Mouse (Mus musculus) midbrain, embryonic 13.5 days (tissue): ENCODE results near the gene Thada. TPM values are rescaled to one million over a fixed set of nuclear protein-coding genes. Genes with fewer than 3 reads are reported as not detected.
A peak's percentile ranks its signal among the peaks of the same experiment; 100 is the strongest.

Experiments
- ATAC-seq: fragments of 200-750 bp; cut with Nextera tagmentation; 2 replicates; pipeline ENCODE4 v1.8.0; 2017; ENCODE audit warnings: mild to moderate bottlenecking, moderate TSS enrichment, moderate library complexity
- H3K27ac ChIP-seq: fragments of 300-500 bp; sonication (generic); 2 replicates; pipeline ENCODE4 v1.5.1; 2015; ENCODE audit warnings: inconsistent platforms, mild to moderate bottlenecking, moderate library complexity
- H3K27me3 ChIP-seq: fragments of 300-500 bp; sonication (generic); 2 replicates; pipeline ENCODE4 v1.6.1; 2015; ENCODE audit warnings: mild to moderate bottlenecking, inconsistent platforms
- H3K36me3 ChIP-seq: fragments of 300-500 bp; sonication (generic); 2 replicates; pipeline ENCODE4 v1.6.1; 2015; ENCODE audit warnings: mild to moderate bottlenecking, inconsistent platforms
- H3K4me1 ChIP-seq: fragments of 300-500 bp; sonication (generic); replicated peaks from 2 replicates; pipeline ENCODE4 v1.6.1; 2015; ENCODE audit warnings: inconsistent platforms
- H3K4me2 ChIP-seq: fragments of 300-500 bp; sonication (generic); replicated peaks from 2 replicates; pipeline ENCODE4 v1.6.1; 2015; ENCODE audit warnings: moderate library complexity, mild to moderate bottlenecking, inconsistent platforms
- H3K4me3 ChIP-seq: fragments of 300-500 bp; sonication (generic); replicated peaks from 2 replicates; pipeline ENCODE4 v1.5.1; 2015; ENCODE audit warnings: mild to moderate bottlenecking, inconsistent platforms
- H3K9ac ChIP-seq: fragments of 300-500 bp; sonication (generic); replicated peaks from 2 replicates; pipeline ENCODE4 v1.6.1; 2015; ENCODE audit warnings: mild to moderate bottlenecking, inconsistent platforms
- H3K9me3 ChIP-seq: fragments of 300-500 bp; sonication (generic); 2 replicates; pipeline ENCODE4 v1.6.1; 2016; ENCODE audit warnings: mild to moderate bottlenecking, inconsistent platforms
- whole genome bisulfite sequencing: fragments of 180-500 bp; shearing (Covaris S2); methylation state at CpG from one replicate; pipeline ENCODE4 v1.1.7; 2015; 5-methylcytosine and 5-hydroxymethylcytosine counted together
- polyA plus RNA-seq: library from polyadenylated mRNA; unstranded; fragments of >200 nt; fragmentation: Nextera tagmentation; extraction: Ambion mirVana; gene quantifications from 2 replicates; pipeline ENCODE4 v1.2.1, GENCODE M21; 2015

Thada gene
- polyA plus RNA-seq, 1 experiment from 2014 or later, result 7.6 TPM

DNA sequence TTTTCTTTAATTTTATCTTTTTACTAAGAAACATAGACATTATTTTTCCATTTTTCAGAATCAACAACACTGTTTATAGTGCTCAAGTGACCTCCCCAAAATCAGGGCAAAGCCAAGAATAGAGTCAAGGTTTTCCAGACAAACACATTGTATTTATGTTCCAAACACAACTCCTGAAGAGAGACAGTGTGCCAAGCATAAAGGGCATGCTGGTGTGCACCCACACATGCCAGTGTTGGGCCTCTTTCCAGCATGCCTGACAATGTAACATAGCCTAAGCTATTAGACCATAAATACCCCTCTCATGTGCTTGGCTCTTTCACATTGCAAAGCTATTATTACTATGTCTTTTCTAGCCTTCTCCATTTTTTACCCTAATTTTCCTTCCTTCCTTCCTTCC, 205.8 kb downstream of the Thada start:
- Histone ChIP-seq H3K27me3 (no peaks in the 10 kb centered on the region), H3K27ac (no peak overlapping the region), H3K36me3 (no peaks in the 10 kb centered on the region), H3K4me1 (0 out of 2 replicates have a peak, but pooled peaks cover 10% of the 10 kb centered on the region), H3K4me3 (no peak overlapping the region), H3K9ac (no peak overlapping the region), H3K9me3 (no peaks in the 10 kb centered on the region), H3K4me2 (no peak overlapping the region)
- ATAC-seq, result no peak

DNA sequence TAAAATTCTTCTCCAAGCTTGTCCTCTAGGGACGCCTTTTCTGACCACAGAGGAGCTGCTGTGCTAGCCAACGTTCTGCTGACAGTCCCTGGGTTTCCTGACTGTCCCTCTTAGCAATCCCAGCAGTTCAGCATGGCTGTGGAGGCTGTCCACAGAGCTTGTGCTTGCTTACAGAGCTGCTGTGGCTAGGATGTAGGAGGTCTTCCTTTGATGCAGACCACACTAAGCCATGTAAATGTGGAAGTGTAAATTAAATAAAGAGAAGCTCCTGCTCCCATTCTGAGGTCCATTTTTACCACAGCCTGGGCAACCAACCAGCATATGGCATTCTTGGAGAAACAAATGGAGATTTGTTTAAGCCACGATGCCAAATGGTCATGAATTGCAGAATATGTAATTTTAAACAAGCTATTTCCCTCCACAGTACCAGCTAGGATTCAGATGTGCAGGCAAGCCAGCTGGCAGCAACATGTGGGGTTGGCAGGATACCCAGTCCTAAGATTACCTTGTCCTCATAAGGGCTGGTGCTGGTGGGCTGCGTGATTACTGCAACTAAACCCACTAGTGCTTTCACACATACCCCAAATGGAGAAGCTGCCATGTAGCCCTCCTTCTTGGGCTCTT, 207.3 kb downstream of the Thada start:
- ATAC-seq, result no peak
- Histone ChIP-seq H3K36me3 (no peaks in the 10 kb centered on the region), H3K27ac (peak overlapping the region; percentile 48; the same call in 1 of the 2 replicates), H3K4me2 (no peak overlapping the region), H3K9me3 (no peaks in the 10 kb centered on the region), H3K4me3 (no peak overlapping the region), H3K4me1 (0 out of 2 replicates have a peak, but pooled peaks cover 10% of the 10 kb centered on the region), H3K9ac (no peak overlapping the region), H3K27me3 (no peaks in the 10 kb centered on the region)
- 65% methylated on average over 4 of the region's 4 CpGs for WGBS

DNA sequence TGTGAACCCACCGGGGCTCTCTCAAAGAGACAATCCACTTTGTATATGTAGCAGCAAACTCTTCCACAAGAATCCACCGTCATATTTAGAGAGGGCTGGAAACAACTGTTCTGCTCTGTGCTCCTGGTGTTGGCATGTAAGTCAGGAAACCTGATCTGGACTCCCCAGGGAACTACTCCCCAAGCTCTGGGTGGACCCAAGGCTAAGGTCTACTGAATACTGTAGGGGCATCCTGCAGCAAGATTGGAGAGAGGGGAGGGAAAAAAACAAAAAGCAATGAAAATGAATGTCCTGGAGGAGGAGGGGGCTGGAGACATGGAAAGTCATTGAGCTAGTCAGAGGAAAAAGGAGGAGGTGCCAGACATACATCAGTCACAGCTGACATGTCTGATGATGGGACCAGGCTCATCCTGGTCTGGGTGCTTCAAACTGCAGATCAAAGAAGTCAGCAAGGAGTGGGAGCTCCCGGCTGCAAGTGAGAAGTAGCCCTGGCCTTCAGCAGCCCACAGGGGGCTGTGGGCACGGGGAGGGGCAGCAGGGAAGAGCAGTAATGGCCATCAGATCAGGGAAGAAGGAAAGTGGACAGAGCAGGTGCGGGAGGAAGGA, 208.0 kb downstream of the Thada start:
- 0 out of 2 replicates have a peak, but pooled peaks have one; percentile 6 for ATAC-seq
- Histone ChIP-seq H3K4me3 (no peak overlapping the region), H3K4me1 (0 out of 2 replicates have a peak, but pooled peaks cover 10% of the 10 kb centered on the region), H3K27ac (no peak overlapping the region), H3K9ac (no peak overlapping the region), H3K9me3 (no peaks in the 10 kb centered on the region), H3K27me3 (no peaks in the 10 kb centered on the region), H3K4me2 (no peak overlapping the region), H3K36me3 (no peaks in the 10 kb centered on the region)
- 81% methylated on average over 5 of the region's 5 CpGs for WGBS

DNA sequence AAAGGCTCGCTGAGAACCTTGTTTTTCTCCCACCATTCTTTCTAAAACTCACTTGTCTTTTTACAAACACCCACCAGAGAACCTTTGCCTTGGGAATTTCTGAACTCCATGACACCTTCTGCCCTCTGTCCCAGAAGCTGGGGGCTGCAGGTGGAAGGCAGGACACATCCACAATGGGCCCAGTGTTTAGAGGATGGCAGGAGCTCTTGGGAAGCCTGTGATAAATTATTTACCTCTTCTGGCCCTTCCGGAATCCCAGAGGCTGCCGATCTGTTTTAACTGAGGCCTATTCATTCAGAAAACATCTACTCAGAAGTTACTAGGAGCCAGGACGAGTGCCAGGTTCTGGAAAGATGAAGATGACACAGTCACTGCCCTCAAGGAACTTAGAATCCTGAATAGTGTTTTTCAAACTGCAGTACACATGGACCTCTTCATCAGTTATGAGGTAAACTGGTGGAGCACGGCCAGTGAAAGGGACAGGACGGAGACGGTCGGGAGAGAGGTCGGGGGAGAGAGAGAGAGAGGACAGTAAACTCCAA, 209.7 kb downstream of the Thada start:
- no peak for ATAC-seq
- no peaks in the 10 kb centered on the region for H3K27me3 ChIP-seq
- no peaks in the 10 kb centered on the region for H3K9me3 ChIP-seq
- no peak overlapping the region for H3K4me2 ChIP-seq
- WGBS, result 78% methylated on average over 9 of the region's 9 CpGs
- H3K36me3 ChIP-seq, result 0 out of 2 replicates have a peak, but pooled peaks cover 2% of the 10 kb centered on the region
- 0 out of 2 replicates have a peak, but pooled peaks cover 8% of the 10 kb centered on the region for H3K4me1 ChIP-seq
- no peak overlapping the region for H3K4me3 ChIP-seq
- H3K9ac ChIP-seq, result no peak overlapping the region
- no peak overlapping the region for H3K27ac ChIP-seq

DNA sequence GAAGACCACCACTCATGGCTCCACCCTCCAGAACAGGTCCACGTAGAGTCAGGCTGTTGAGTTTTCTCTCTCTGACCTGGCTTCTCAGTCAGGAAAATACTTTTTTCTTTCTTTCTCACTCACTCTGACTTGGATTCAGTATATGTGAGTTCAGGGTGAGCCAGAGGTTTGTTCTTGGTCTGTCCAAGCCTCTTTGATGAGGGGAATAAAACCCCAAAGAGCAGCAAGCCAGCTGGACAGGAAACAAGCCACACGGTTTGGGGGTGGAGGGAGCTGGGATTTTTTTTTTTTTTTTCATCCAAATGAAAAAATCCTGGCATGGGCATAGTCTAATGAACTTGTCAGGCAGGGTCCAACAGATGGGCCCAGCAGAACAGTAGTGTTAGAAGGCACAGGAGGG, 210.2 kb downstream of the Thada start:
- H3K4me3 ChIP-seq, result no peak overlapping the region
- H3K36me3 ChIP-seq, result 0 out of 2 replicates have a peak, but pooled peaks cover 5% of the 10 kb centered on the region
- no peak overlapping the region for H3K4me2 ChIP-seq
- 65% methylated on average over 2 of the region's 2 CpGs for WGBS
- H3K4me1 ChIP-seq, result 0 out of 2 replicates have a peak, but pooled peaks cover 8% of the 10 kb centered on the region
- H3K9ac ChIP-seq, result no peak overlapping the region
- no peak overlapping the region for H3K27ac ChIP-seq
- H3K27me3 ChIP-seq, result no peaks in the 10 kb centered on the region
- ATAC-seq, result no peak
- H3K9me3 ChIP-seq, result no peaks in the 10 kb centered on the region

DNA sequence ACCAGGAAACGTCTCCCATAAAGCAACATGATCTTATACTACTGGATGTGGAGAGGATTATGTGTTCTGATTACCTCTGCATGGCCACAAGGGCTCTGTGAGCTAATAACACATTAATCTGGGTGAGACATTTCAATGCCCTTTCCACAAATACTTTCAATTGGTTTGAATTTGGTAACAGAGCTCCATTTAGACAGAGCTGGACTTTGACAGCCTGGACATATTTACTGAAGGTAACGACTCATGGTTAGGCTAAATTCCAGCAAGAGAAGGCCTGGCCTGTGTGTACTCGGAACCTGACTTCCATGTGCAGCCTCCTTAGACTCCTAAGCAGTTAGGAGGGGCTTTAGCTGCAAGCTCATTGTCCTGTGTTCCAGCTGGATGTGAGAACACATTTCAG, 214.6 kb downstream of the Thada start:
- Histone ChIP-seq H3K27me3 (no peaks in the 10 kb centered on the region), H3K27ac (no peak overlapping the region), H3K9ac (no peak overlapping the region), H3K9me3 (no peaks in the 10 kb centered on the region), H3K4me3 (no peak overlapping the region), H3K4me2 (no peak overlapping the region), H3K36me3 (0 out of 2 replicates have a peak, but pooled peaks cover 16% of the 10 kb centered on the region), H3K4me1 (0 out of 2 replicates have a peak, but pooled peaks cover 2% of the 10 kb centered on the region)
- ATAC-seq, result no peak
- 92% methylated on average over 3 of the region's 3 CpGs for WGBS

DNA sequence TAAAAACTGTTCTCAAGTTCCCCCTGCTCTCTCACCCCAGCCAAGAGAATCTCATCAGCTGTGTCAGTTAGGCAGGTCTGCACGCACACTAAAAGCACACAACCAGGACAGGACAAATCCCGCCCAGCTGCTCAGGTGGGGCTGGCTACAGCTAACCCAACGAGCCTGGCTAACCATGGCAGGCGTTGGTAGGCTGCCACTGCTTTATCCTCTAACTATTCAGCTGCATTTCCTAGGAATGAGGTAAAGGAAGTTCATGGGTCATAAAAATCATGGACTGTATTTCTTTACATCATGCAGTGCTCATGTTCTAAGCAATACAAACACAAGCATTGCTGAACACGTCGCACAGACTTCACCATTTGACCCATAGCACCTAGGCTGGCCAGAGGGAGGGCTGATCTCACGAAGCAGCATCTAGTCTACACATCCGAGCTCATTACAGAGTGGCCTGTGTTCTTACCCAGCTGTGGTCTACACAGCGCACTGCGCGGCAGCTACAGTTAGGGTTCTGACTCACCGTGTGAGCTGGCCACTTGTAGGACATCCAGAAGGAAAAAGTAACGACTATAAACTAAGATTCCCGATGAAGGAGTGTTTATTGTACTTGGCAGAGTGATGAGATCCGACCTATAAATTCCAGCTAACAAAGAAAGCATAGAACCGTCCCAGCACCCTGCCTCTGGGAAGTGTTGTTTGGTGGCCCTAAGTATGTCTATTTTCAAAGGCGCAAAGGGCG, 221.7 kb downstream of the Thada start:
- Histone ChIP-seq H3K4me3 (no peak overlapping the region), H3K36me3 (0 out of 2 replicates have a peak, but pooled peaks cover 7% of the 10 kb centered on the region), H3K4me2 (no peak overlapping the region), H3K4me1 (no peaks in the 10 kb centered on the region), H3K9me3 (no peaks in the 10 kb centered on the region), H3K27ac (no peak overlapping the region), H3K27me3 (no peaks in the 10 kb centered on the region), H3K9ac (no peak overlapping the region)
- no peak for ATAC-seq
- WGBS, result 92% methylated on average over 18 of the region's 18 CpGs

DNA sequence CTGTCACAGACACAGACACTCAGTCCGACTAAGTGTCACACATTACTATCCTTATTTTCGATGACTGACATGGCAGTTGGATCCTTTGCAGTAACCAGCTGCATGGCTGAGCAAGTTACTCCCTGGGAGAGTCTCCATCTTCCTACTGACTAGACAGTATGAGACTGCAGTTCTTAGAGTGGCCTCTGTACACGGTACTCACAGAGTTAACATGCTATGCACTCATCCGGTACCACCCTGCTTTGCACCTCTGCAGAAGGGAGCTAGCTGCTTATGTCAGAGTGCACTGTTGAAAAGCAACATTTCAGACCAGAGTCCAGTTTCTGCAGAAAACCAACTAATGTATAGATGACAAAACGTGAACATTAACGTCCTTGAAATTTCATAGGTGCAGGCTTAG, 222.2 kb downstream of the Thada start:
- no peak overlapping the region for H3K27ac ChIP-seq
- no peaks in the 10 kb centered on the region for H3K27me3 ChIP-seq
- H3K36me3 ChIP-seq, result 0 out of 2 replicates have a peak, but pooled peaks cover 7% of the 10 kb centered on the region
- 89% methylated on average over 6 of the region's 6 CpGs for WGBS
- H3K9ac ChIP-seq, result no peak overlapping the region
- no peak overlapping the region for H3K4me3 ChIP-seq
- H3K9me3 ChIP-seq, result no peaks in the 10 kb centered on the region
- no peak overlapping the region for H3K4me2 ChIP-seq
- no peaks in the 10 kb centered on the region for H3K4me1 ChIP-seq
- no peak for ATAC-seq

DNA sequence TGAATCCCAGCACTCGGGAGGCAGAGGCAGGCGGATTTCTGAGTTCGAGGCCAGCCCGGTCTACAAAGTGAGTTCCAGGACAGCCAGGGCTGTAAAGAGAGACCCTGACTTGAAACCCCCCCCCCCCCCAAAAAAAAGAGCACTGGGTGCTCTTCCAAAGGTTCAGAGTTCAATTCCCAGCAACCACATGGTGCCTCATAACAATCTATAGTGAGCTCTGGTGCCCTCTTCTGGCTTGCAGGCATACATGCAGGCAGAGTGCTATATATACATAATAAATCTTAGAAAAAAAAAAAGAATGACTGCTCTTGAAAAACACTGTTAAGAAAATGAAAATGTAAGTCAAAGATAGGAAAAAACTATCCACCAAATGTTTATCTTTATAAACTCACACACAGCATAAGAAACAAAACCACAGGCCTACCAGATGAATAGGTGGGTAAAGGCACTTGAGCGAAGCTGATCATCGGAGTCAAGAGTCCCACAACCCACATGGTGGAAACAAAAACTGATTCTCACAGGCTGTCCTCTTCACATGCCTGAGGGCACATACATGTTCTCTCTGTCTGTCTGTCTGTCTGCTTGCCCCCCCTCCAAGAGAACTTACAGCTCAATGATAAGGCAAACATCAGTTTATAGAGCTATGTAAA, 224.6 kb downstream of the Thada start:
- Histone ChIP-seq H3K9me3 (no peaks in the 10 kb centered on the region), H3K4me1 (no peaks in the 10 kb centered on the region), H3K36me3 (0 out of 2 replicates have a peak, but pooled peaks cover 4% of the 10 kb centered on the region), H3K4me2 (no peak overlapping the region), H3K27ac (no peak overlapping the region), H3K9ac (no peak overlapping the region), H3K4me3 (no peak overlapping the region), H3K27me3 (no peaks in the 10 kb centered on the region)
- no peak for ATAC-seq
- WGBS, result 98% methylated on average over 6 of the region's 6 CpGs

DNA sequence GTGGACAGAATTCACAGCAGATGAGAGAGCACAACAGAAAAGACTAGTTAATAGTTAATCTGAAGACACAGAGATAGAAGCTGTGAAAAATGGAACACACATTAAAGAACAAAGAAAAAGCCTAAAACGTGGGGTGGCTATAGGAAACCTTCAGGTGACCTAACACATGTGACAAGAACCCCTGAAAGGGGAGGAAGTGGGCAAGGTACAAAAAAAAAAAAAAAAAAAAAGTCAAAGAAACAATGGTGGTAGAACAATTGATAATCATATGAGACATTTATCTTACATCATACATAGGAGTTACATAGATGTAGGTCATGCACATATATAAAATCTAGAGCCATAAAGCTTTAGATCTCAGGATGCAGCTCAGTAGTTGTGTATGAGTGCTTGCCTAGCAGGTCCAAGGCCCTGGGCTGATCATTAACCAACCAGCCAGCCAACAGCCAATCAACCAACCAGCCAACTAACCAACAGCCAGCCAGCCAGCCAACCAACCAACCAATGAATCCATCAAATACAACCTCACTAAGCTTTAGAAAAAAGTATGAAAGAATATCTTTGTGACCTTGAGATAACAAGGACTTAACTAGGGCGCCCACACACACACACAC, 226.2 kb downstream of the Thada start:
- Histone ChIP-seq H3K27me3 (no peaks in the 10 kb centered on the region), H3K4me2 (no peak overlapping the region), H3K9ac (no peak overlapping the region), H3K4me1 (no peaks in the 10 kb centered on the region), H3K36me3 (no peaks in the 10 kb centered on the region), H3K4me3 (no peak overlapping the region), H3K9me3 (no peaks in the 10 kb centered on the region), H3K27ac (no peak overlapping the region)
- WGBS, result 89% methylated on average over 2 of the region's 2 CpGs
- ATAC-seq, result no peak

DNA sequence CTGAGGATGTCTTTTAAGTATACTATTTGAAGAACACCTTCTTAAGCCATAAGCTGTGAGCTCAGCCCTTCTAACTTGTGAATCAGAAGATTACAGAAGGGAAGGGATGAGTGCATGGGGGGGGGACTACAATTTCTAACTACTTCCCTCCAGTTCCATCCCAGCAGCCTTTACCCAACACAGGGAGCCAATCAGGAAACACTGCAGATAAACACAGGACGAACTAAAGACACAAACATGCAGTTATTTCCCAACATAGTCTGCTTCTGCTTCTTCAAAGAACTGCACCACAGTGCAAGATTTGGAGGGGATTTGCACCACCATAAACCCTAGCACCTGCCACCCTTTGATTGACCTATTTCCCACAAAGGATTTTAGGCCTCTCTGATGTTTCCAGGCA, 227.8 kb downstream of the Thada start:
- Histone ChIP-seq H3K4me3 (no peak overlapping the region), H3K4me1 (no peaks in the 10 kb centered on the region), H3K9ac (no peak overlapping the region), H3K36me3 (no peaks in the 10 kb centered on the region), H3K4me2 (no peak overlapping the region), H3K27me3 (no peaks in the 10 kb centered on the region), H3K9me3 (no peaks in the 10 kb centered on the region), H3K27ac (no peak overlapping the region)
- no peak for ATAC-seq
- 83% methylated on average over 1 of the region's 1 CpGs for WGBS
